Mouse (Mus musculus): ENCODE results near the gene Map7.

The Map7 gene

GRCm38 (mm10) chr10:20185806-20186205 is 37.5 kb downstream of the Map7 start:
- DNase-seq (ENCODE audit: low spot score): no peak

- no peak for DNase-seq (ENCODE audit: low spot score)
These were observed 38.6 kb downstream of the Map7 start for GRCm38 (mm10) chr10:20186800-20187273.

DNA sequence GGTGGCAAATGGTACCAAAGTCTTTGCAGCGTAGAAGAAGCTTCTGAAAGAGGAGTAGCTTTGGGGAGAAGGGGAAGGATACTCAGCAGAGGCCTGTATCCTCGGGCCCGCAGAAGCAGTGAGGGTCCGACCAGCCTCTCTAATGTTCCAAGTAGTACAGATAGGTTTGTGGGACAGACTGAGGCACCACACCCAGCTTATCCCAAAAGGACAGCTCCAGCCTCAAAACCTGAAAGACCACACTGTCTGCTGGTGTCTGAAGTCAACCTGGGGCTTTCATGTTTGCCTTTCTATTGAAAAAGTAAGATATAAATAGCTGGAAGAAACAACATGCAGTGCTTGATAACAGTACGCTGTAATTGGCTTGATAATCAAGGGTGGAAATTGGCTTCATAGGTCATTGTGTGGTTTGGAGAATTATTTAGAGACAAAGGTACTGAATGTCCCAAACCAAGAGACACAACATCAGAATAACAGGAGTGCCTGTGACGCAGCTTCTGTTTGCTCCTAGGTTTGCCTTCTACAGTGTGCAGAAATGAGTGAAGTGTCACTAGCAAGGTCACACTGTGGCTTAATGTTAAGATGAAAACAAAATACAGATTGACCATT is 42.0 kb downstream of the Map7 start:
- DNase-seq (ENCODE audit: low spot score): no peak

DNA sequence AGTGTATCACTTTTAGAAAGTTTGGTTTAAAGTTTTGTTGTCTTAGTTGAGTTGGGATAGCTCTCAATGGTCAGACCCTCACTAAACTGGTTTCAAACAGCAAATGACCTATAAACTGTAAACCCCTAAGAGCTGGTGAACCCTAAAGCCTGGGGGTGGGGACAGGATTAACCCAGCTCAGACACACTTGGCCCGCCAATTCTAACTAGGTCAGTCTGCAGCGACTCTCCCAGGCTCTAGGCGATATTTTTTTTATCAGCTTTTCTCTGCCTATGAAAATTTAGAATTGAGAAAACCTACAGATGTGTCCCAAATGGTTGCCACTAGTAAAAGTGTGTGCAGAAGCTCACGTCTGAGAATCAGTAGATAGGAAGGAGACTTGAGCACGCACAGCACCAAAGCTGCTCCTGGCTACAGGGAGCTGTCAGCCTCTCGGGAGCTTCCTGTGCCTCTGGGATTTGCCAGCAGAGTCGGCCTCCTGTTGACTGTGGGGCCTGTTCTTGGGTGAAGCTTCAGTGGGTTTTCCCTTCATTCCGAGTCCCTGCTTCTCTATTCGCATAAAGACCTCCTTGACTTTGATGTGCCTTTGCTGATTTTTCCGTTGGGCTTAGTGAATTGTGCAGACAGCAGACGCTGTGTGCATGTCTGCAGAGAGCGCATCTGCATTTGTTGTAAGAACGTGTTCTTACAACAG is 46.7 kb downstream of the Map7 start:
- no peak for DNase-seq (ENCODE audit: low spot score)

GRCm38 (mm10) chr10:20197039-20197438 is 48.8 kb downstream of the Map7 start:
- no peak for DNase-seq (ENCODE audit: low spot score)

- no peak for DNase-seq (ENCODE audit: low spot score)
These were observed 50.9 kb downstream of the Map7 start for GRCm38 (mm10) chr10:20198968-20199737.

GRCm38 (mm10) chr10:20201236-20201635 is 53.0 kb downstream of the Map7 start:
- no peak for DNase-seq (ENCODE audit: low spot score)

DNA sequence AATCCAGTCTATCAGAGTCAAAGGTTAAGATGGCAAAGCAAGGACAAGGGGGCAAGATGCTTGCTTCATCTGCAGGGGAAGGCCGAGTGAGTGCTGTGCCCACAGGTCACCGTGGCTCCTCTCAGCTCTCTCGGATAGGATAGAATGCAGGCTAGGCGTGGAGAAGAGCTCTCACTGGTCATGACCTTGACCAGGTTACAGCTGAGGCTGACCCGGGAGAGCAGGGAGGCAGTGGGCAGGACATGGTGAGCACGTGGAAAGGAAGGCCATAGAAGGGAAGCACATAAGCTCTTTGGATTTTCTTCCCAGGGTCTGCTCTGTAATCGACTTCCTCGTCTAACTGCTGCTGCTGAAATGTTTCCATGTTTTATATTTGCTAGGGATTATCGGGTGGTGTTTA is 53.9 kb downstream of the Map7 start:
- DNase-seq (ENCODE audit: low spot score): no peak

GRCm38 (mm10) chr10:20202818-20203217 is 54.5 kb downstream of the Map7 start:
- DNase-seq (ENCODE audit: low spot score): no peak

DNA sequence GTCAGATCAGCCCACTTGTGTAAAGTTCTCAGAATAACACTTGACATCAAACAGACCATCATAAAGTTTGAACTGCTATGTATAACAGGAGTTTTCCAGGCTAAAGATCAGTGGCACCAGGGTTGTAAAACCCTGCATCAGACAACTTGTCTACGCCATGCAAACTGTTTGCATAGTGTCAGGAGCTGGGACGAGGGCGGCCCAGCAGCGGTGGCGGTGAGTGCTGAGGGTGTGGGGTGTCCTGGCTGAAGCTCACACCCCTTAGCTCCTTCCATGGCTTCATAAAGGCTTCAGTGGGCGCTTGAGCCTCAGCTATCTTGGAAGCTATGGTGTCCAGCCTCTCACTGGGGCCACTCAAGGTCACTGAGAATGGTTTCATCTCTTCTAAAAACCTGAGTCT is 55.2 kb downstream of the Map7 start:
- no peak for DNase-seq (ENCODE audit: low spot score)

DNA sequence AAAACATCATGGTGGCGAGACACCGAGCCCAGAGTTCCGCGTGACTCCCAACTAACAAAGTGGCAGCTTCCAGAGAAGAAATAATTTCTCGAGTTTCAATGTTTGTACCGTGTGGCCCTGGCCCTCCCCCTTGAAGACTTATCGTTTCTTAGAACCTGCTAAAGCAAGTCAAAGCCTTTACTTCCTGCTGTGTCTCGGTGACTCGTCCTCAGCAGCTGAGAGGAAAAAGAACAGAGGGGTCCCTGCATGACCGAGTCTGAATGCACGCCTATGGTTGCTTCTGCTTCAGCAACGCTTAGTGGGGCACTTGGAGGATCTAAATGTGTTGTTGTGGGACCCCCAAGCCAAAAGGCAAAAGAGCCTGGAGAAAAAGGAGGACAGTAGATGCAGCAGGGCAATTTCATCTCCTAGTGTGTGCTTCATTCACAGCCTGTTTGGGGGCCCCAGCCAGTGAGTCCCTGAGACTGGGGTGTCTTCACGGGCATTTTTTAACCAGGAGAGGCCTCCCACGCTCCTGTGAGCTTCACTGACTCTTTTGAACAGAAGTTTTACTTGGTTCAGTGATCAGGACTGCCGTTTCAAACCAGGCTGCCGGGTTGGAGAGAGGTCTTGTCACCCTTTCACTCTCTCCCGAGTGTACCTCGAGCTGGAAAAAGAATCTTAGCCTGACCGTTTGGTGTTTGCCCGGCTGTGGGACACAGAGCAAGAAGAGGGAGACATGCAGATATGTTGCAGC is 56.6 kb downstream of the Map7 start:
- no peak for DNase-seq (ENCODE audit: low spot score)

DNA sequence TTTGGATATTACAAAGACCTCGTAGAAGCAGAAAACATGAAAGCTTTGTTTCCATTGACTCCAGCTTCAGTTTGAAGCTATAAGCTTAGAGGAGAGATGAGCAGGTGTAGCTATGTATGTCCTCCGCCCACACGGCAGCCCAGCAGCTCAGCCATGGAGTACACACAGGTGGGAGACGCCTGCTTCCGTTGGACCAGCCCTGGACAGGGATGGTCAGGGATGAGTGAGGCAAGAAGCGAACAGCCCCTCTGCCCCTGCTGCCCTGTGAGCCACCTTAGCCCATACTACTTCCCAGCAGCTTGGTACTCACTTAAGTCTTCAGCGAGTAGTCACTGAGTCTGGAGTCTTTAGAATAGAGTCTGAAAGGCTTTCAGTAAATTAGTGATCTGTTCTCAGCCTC is 58.7 kb downstream of the Map7 start:
- no peak for DNase-seq (ENCODE audit: low spot score)

GRCm38 (mm10) chr10:20209609-20210341 is 61.5 kb downstream of the Map7 start:
- no peak for DNase-seq (ENCODE audit: low spot score)

- DNase-seq (ENCODE audit: low spot score): no peak
These were observed 66.1 kb downstream of the Map7 start for GRCm38 (mm10) chr10:20214418-20214817.

- no peak for DNase-seq (ENCODE audit: low spot score)
These were observed 68.7 kb downstream of the Map7 start for GRCm38 (mm10) chr10:20216982-20217381.

DNA sequence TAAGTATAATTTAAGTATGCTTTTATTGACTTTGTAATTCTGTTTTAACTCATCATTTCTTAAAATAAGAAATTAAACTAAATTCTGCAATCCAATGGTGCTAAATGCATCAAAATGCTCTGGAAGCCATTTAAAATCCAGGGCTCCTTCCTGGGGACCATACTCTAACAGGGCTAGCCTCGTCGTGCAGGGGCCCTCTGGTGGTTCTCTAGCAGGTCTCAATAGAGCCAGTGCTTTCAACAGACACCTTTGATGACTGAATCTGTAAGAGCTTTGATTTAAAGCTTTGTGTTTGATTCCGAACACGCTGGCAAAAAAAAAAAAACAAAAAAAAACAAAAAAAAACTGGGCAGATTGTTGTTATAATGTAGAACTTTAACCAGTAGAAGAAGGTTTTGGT is 70.6 kb downstream of the Map7 start:
- DNase-seq (ENCODE audit: low spot score): no peak

DNA sequence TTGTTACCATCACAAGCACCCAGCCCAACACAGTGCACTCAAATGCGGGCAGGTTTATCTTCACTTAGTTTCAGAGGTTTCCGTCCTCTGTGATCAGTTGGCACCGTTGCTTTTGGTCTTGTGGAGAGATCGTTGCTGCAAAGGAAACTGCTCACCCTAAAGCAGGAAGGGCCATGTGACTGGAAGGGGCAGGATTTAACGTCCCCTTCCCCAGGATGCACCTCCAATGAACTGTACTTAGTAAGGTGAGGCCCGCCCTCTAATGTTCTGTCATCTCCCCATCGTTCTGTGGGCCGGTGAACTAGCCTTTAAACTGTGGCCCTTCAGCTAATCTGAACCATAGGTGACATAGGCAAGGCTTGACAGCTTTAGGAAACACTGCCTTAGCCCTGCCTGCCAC is 71.3 kb downstream of the Map7 start:
- DNase-seq (ENCODE audit: low spot score): no peak

DNA sequence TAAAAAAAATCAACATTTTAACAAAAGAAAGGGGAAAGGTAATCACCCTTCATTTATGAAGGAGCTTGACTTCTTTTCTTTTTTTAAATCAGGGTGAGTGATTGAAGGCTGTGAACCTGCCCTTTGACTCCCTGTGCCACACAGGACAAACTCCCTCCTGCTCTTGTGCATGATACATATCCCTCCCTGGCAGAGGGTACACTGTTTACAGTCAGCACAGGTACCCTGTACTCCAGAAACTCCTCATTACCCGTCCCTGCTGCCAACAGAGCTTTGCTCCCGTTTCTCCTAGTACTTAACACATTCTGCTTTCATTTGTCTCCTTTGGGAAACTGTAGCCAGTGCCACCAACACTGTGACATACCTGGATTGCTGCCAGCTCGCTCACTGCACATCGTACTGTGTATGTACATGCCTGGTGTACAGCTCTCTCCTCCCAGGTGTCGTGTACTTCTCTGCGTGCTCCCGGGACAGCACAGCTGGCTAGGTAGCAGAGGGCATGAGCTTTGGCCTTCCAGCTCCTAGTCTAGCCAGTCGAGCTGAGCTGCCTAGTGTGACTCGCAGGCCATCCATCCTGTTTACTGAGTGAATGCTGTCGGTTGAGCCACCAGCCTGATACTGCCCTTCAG is 72.3 kb downstream of the Map7 start:
- no peak for DNase-seq (ENCODE audit: low spot score)

GRCm38 (mm10) chr10:20222011-20222410 is 73.7 kb downstream of the Map7 start:
- no peak for DNase-seq (ENCODE audit: low spot score)

DNA sequence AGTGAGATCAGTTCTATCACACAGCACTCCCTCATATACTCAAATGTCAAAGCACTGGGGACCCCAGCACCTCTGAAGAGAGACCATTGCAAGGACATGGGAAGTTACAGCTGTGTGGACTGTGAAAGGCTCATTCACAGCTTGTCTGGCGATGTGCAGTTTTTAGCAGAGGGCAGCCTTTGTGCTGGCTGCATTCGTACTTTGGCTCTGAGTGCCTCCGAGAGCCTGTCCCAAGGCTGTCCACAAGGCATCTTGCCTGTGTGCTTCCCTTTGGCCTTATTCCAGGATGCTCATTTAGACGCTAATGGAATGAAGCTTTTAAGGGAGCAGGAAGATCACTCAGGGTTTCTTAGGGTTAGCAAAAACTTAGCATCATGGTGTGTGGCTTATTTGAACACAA is 78.5 kb downstream of the Map7 start:
- no peak for DNase-seq (ENCODE audit: low spot score)

DNA sequence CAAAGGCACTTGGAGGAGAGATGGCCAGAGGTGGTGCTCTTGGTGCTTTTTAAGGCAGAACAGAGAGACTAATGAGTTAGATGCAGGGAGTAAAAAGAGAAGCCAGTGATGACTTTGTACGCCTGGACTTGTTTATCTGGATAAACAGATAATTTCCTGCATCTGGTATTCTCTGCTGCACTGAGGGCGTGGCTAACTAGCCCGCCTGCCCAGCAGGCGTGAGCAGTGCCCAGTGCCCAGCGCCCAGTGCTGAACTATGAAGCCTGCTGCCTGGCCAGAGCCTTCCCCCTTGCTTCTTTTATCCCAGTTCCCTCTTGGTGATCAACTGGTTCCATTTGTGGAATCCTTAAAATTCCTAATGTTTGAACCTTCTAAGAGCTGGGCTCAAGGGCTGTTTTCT is 81.8 kb downstream of the Map7 start:
- DNase-seq (ENCODE audit: low spot score): no peak

Measured in spleen, adult 12 weeks (tissue).